Comparison of ENCODE assay signal across 12 mouse cellular contexts in genomic region chr11:19993753-19994152, GRCm38 (mm10).
A peak's percentile ranks its signal among the peaks of the same experiment; 100 is the strongest.
DNase-seq lines count a peak whose midpoint lies in the region; ATAC-seq and TF ChIP-seq lines count a peak whose summit lies in the region.
"Had no signal": no experiment of that assay in that cellular context is flagged by ENCODE, and none has a peak within 500 bp of the region (broad histone marks: within the 10 kb centered on the region; RNA-seq: fewer than 3 reads in every experiment).

No protein-coding gene starts in this region.

- WGBS in liver, adult 2 months, result 48% methylated on average over 1 of the region's 1 CpGs
- WGBS in midbrain, embryonic 16.5 days, result 50% methylated on average over 1 of the region's 1 CpGs

- peak; percentile 45 for DNase-seq in thymus, postnatal 0 days (ENCODE audit: low spot score)
- no peak for DNase-seq in thymus, postnatal 4 days
- DNase-seq in c-Kit-positive CD71-positive TER-119-positive erythroid progenitor cells, embryonic 14.5 days (ENCODE audit: low spot score), result peak; percentile 59
- no peak for DNase-seq in liver, adult 2 months (ENCODE audit: extremely low read depth, low read depth, low spot score)
- DNase-seq in yolk sac, embryonic 10.5 days (ENCODE audit: low spot score), result no peak
- no peak for DNase-seq in left cerebral cortex, postnatal 10 days (ENCODE audit: extremely low spot score in 1 of 2, low spot score in 2 of 2)
- DNase-seq: adrenal gland, adult 2 months; gastrocnemius, postnatal 14 days had no signal

- no peaks in the 10 kb centered on the region for H3K27me3 ChIP-seq in liver, adult 2 months (ENCODE audit: control insufficient read depth, insufficient read depth, low read length)
- H3K27me3 ChIP-seq in midbrain, embryonic 16.5 days (ENCODE audit: control insufficient read depth, insufficient read depth, low read depth, low read length), result no peaks in the 10 kb centered on the region
- H3K27me3 ChIP-seq: forebrain, embryonic 13.5 days; limb, embryonic 13.5 days had no signal

- no peaks in the 10 kb centered on the region for H3K9me3 ChIP-seq in midbrain, embryonic 16.5 days (replicated peaks; ENCODE audit: control insufficient read depth, low read length, poor library complexity, severe bottlenecking)
- H3K9me3 ChIP-seq: forebrain, embryonic 13.5 days; hindbrain, embryonic 10.5 days; limb, embryonic 13.5 days had no signal

- no peak overlapping the region for H3K4me2 ChIP-seq in midbrain, embryonic 16.5 days (ENCODE audit: low read length)
- H3K4me2 ChIP-seq: forebrain, embryonic 13.5 days; limb, embryonic 13.5 days had no signal

- H3K4me3 ChIP-seq in liver, adult 2 months (ENCODE audit: insufficient read depth, low read depth, low read length), result no peak overlapping the region
- H3K4me3 ChIP-seq in midbrain, embryonic 16.5 days (ENCODE audit: low read depth, low read length), result no peak overlapping the region
- H3K4me3 ChIP-seq: forebrain, embryonic 13.5 days; hindbrain, embryonic 10.5 days; limb, embryonic 13.5 days had no signal

- TF ChIP-seq POLR2A in liver, adult 2 months (IDR thresholded peaks at IDR 0.05; ENCODE audit: extremely low read depth, insufficient read depth, low read length), result no peak

- H3K27ac ChIP-seq in liver, adult 2 months (replicated peaks; ENCODE audit: insufficient read depth, low read depth, low read length), result peak overlapping the region; percentile 49; the same call in 1 of the 2 replicates
- H3K27ac ChIP-seq in midbrain, embryonic 16.5 days (ENCODE audit: low read length), result no peak overlapping the region
- H3K27ac ChIP-seq: forebrain, embryonic 13.5 days; hindbrain, embryonic 10.5 days; limb, embryonic 13.5 days had no signal

- peaks cover 21% of the 10 kb centered on the region for H3K79me2 ChIP-seq in liver, adult 2 months (ENCODE audit: control insufficient read depth, insufficient read depth, low read length)

- H3K36me3 ChIP-seq in liver, adult 2 months (ENCODE audit: control insufficient read depth, insufficient read depth, low read length), result no peaks in the 10 kb centered on the region
- no peaks in the 10 kb centered on the region for H3K36me3 ChIP-seq in midbrain, embryonic 16.5 days (ENCODE audit: control insufficient read depth, insufficient read depth, low read length)

- intact Hi-C loops in left cerebral cortex, postnatal 10 days (cut with DNase I), result no loop called here

- no peak overlapping the region for H3K9ac ChIP-seq in liver, adult 2 months (ENCODE audit: low read depth, low read length)
- no peak overlapping the region for H3K9ac ChIP-seq in midbrain, embryonic 16.5 days (ENCODE audit: low read depth, low read length)
- H3K9ac ChIP-seq: forebrain, embryonic 13.5 days; limb, embryonic 13.5 days had no signal

- no peak for ATAC-seq in midbrain, embryonic 16.5 days
- ATAC-seq: forebrain, embryonic 13.5 days had no signal

- peaks cover 20% of the 10 kb centered on the region for H3K4me1 ChIP-seq in liver, adult 2 months (ENCODE audit: control insufficient read depth, insufficient read depth, low read length)
- H3K4me1 ChIP-seq in midbrain, embryonic 16.5 days (ENCODE audit: control insufficient read depth, insufficient read depth, low read length), result peaks cover 12% of the 10 kb centered on the region; the same call in 1 of the 2 replicates

- no peak for TF ChIP-seq CTCF in liver, adult 2 months (IDR thresholded peaks at IDR 0.05; ENCODE audit: low read depth, low read length)

Comparison
In these comparisons a context has a peak if more than half of its experiments do, and no peak if none do; other contexts are left out.
1. DNase-seq: peak in thymus, postnatal 0 days (single experiment) and c-Kit-positive CD71-positive TER-119-positive erythroid progenitor cells, embryonic 14.5 days (single experiment); none in thymus, postnatal 4 days (single experiment), liver, adult 2 months (single experiment), yolk sac, embryonic 10.5 days (single experiment) and left cerebral cortex, postnatal 10 days (0 of 2).